Mouse (Mus musculus) brown adipose tissue, adult 24 weeks (tissue): ENCODE results near the gene Olfr553. TPM values are rescaled to one million over a fixed set of nuclear protein-coding genes. Genes with fewer than 3 reads are reported as not detected.

Experiments used
- H3K27ac ChIP-seq: fragments of 200-500 bp; replicated peaks from 2 replicates; pipeline ENCODE4 v1.5.1; 2012; ENCODE audit warnings: low read depth, mild to moderate bottlenecking, low read length
- H3K4me1 ChIP-seq: fragments of 200-500 bp; 2 replicates; pipeline ENCODE4 v1.6.1; 2012; ENCODE audit warnings: low read length, mixed read lengths; ENCODE audit not compliant: control insufficient read depth, insufficient read depth, insufficient read length
- H3K4me3 ChIP-seq: fragments of 200-500 bp; 2 replicates; pipeline ENCODE4 v1.5.1; 2012; ENCODE audit warnings: low read depth, mild to moderate bottlenecking, low read length, moderate library complexity; ENCODE audit not compliant: insufficient read depth
- polyA plus RNA-seq: library from polyadenylated mRNA; stranded (reverse); fragments of >200 nt; gene quantifications from 2 replicates; pipeline ENCODE4 v1.2.4, GENCODE M21; 2012; ENCODE audit not compliant: missing spikeins, insufficient read depth, insufficient read length

The Olfr553 gene
- polyA plus RNA-seq, 1 experiment = not detected

DNA sequence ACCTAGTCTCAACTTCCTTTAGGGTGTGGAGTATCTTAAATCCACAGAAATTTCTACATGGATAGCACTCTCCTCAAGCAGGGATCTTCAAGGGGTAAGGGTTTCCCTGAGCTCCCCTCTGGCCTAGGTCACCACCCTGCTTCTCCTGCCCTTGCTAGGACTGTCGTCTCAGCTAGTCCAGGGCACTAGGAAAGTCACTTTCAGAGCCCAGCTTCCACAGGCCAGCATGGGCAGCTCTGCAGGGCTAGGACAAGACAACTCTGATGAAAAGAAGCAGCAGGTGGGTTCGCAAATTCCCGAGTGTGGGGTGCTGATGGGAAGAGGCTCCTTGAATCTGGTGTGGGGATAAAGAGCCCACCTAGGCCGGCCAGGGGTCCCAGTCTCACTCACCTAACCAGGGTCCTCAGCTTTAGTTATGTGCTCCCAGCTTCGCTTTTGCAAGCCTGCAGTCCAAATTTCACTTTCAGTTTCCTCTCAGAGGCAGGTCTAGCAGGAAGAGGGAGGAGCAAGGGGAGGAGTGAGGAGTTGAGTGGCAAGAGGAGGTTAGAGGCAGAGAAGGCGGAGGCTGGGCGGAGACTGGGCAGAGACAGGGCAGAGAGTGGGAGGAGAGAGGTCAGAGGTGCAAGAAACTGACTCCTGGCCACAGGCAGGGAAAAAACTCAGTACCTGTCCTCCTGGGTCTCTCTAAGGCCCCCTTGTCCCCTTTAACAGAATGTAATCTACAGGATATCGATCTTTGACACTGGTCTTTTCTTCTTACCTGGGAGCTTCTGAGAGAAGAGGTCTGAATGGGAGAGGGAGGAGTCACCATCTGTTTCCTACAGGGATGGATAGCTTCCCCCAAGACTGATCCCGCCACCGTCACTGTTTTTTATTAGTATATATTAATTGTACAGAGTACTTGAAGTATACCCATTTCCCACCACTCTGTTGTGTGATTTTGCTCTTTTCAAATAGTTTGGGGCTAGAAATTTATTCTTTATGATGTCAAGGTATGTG, 52.7 kb downstream of the Olfr553 start, which contains the start of gene Trim21:
TSS of gene Trim21 (minus strand) at position 488 of the 999 bp plus-strand sequence.
- H3K4me3 ChIP-seq = peak within 1 kb of the TSS; percentile 81
- peaks cover 2% of the 10 kb centered on the region; the same call in 1 of the 2 replicates for H3K4me1 ChIP-seq
- H3K27ac ChIP-seq = peak within 1 kb of the TSS; percentile 40; the same call in 1 of the 2 replicates

Other genes starting within 250 kb of the Olfr553 start
- 19.5 and 26.1 TPM in 2 replicates for gene Rrm1, start 176.5 kb downstream of the Olfr553 start, polyA plus RNA-seq
- gene Olfr543, start 136.5 kb downstream of the Olfr553 start, polyA plus RNA-seq = not detected in 2 replicates
- not detected in 2 replicates for gene Olfr544, start 129.9 kb downstream of the Olfr553 start, polyA plus RNA-seq
- not detected in 2 replicates for gene Olfr545, start 118.6 kb downstream of the Olfr553 start, polyA plus RNA-seq
- gene Olfr547, start 83.5 kb downstream of the Olfr553 start, polyA plus RNA-seq = not detected in 2 replicates
- not detected in 2 replicates for gene Olfr548-ps1, start 77.3 kb downstream of the Olfr553 start, polyA plus RNA-seq
- not detected in 2 replicates for gene Olfr549, start 68.3 kb downstream of the Olfr553 start, polyA plus RNA-seq
- 3.1 and 4.2 TPM in 2 replicates for gene Trim21, start 52.7 kb downstream of the Olfr553 start, polyA plus RNA-seq
- not detected in 2 replicates for gene Olfr550, start 46.8 kb downstream of the Olfr553 start, polyA plus RNA-seq
- not detected in 2 replicates for gene Olfr551, start 26.3 kb downstream of the Olfr553 start, polyA plus RNA-seq
- not detected in 2 replicates for gene Olfr552, start 20.4 kb downstream of the Olfr553 start, polyA plus RNA-seq
- not detected in 2 replicates for gene Olfr554, start 20.2 kb upstream of the Olfr553 start, polyA plus RNA-seq
- not detected in 2 replicates for gene Olfr555, start 40.6 kb upstream of the Olfr553 start, polyA plus RNA-seq
- not detected in 2 replicates for gene Olfr556, start 46.7 kb upstream of the Olfr553 start, polyA plus RNA-seq
- gene Trim68, start 69.1 kb upstream of the Olfr553 start, polyA plus RNA-seq = 6.3 and 7.5 TPM in 2 replicates
- not detected in 2 replicates for gene Olfr557, start 77.7 kb upstream of the Olfr553 start, polyA plus RNA-seq
- gene Olfr558, start 84.0 kb upstream of the Olfr553 start, polyA plus RNA-seq = 1.3 and 2.3 TPM in 2 replicates
- not detected in 2 replicates for gene Olfr33, start 100.9 kb upstream of the Olfr553 start, polyA plus RNA-seq
- gene Olfr559, start 109.3 kb upstream of the Olfr553 start, polyA plus RNA-seq = not detected in 2 replicates
- not detected in 2 replicates for gene Olfr560, start 141.1 kb upstream of the Olfr553 start, polyA plus RNA-seq
- 1.3 TPM in 1 of 2 replicates, not detected in the other for gene Olfr78, start 141.3 kb upstream of the Olfr553 start, polyA plus RNA-seq
- not detected in 2 replicates for gene Olfr561, start 153.0 kb upstream of the Olfr553 start, polyA plus RNA-seq
- not detected in 2 replicates for gene Olfr564, start 185.3 kb upstream of the Olfr553 start, polyA plus RNA-seq
- not detected in 2 replicates for gene Olfr566, start 240.5 kb upstream of the Olfr553 start, polyA plus RNA-seq